Comparison of ENCODE assay signal across 27 mouse cellular contexts in the genomic region with DNA sequence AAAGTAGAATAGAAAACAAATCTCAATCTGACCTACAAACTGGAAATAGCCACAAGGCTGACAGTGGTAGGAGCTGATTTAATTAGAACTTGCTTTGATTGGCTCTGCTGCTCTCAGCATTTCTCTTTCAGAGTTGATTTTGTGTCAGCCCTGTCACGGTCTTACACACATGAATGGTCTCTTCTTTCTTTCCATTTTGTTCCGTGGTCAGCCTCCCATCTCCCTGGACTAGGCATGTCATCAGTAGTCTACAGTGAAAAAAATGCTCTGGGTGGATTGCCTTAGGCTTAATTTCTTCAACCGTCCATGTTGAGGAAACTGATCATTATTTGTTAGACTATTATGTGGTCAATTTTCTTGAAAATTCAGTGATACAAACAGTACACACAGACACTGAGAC.
A peak's percentile ranks its signal among the peaks of the same experiment; 100 is the strongest.
DNase-seq lines count a peak whose midpoint lies in the region; ATAC-seq lines count a peak whose summit lies in the region.
"Had no signal": no experiment of that assay in that cellular context is flagged by ENCODE, and none has a peak within 500 bp of the region (broad histone marks: within the 10 kb centered on the region; RNA-seq: fewer than 3 reads in every experiment).

No protein-coding gene starts in this region.

- H3K27me3 ChIP-seq in embryonic facial prominence, embryonic 14.5 days (replicated peaks; ENCODE audit: control insufficient read depth, insufficient read depth, low read length) = no peaks in the 10 kb centered on the region
- no peaks in the 10 kb centered on the region for H3K27me3 ChIP-seq in embryonic facial prominence, embryonic 10.5 days (replicated peaks; ENCODE audit: low read depth, poor library complexity, severe bottlenecking)
- H3K27me3 ChIP-seq in kidney, embryonic 16.5 days (ENCODE audit: insufficient read depth, low read length) = no peaks in the 10 kb centered on the region
- H3K27me3 ChIP-seq: hindbrain, embryonic 15.5 days; intestine, embryonic 15.5 days; limb, embryonic 13.5 days; lung, embryonic 15.5 days; neural tube, embryonic 15.5 days had no signal

- H3K9ac ChIP-seq in embryonic facial prominence, embryonic 14.5 days (ENCODE audit: low read depth, low read length) = no peak overlapping the region
- H3K9ac ChIP-seq in kidney, embryonic 16.5 days (replicated peaks; ENCODE audit: low read length) = no peak overlapping the region
- H3K9ac ChIP-seq: hindbrain, embryonic 15.5 days; intestine, embryonic 15.5 days; limb, embryonic 13.5 days; lung, embryonic 15.5 days; neural tube, embryonic 15.5 days had no signal

- H3K9me3 ChIP-seq in embryonic facial prominence, embryonic 14.5 days (ENCODE audit: control insufficient read depth, low read length) = no peaks in the 10 kb centered on the region
- no peaks in the 10 kb centered on the region for H3K9me3 ChIP-seq in embryonic facial prominence, embryonic 10.5 days
- H3K9me3 ChIP-seq in kidney, embryonic 16.5 days (ENCODE audit: low read length) = no peaks in the 10 kb centered on the region
- H3K9me3 ChIP-seq: hindbrain, embryonic 15.5 days; intestine, embryonic 15.5 days; limb, embryonic 13.5 days; lung, embryonic 15.5 days; neural tube, embryonic 15.5 days had no signal

- H3K36me3 ChIP-seq in embryonic facial prominence, embryonic 14.5 days (ENCODE audit: control insufficient read depth, insufficient read depth, low read length) = no peaks in the 10 kb centered on the region
- H3K36me3 ChIP-seq in embryonic facial prominence, embryonic 10.5 days (replicated peaks) = no peaks in the 10 kb centered on the region
- no peaks in the 10 kb centered on the region for H3K36me3 ChIP-seq in kidney, embryonic 16.5 days (ENCODE audit: insufficient read depth, low read length)
- H3K36me3 ChIP-seq: hindbrain, embryonic 15.5 days; intestine, embryonic 15.5 days; limb, embryonic 13.5 days; lung, embryonic 15.5 days; neural tube, embryonic 15.5 days had no signal

- peak; percentile 14 for DNase-seq in embryonic facial prominence, embryonic 14.5 days (ENCODE audit: low spot score)
- no peak for DNase-seq in embryonic facial prominence, embryonic 10.5 days (ENCODE audit: low spot score)
- no peak for DNase-seq in kidney, adult 11 months
- DNase-seq in Muller cell, postnatal 12 days (ENCODE audit: inconsistent ontology term) = peak; percentile 51
- DNase-seq in retina, embryonic 14.5 days (ENCODE audit: low spot score) = peak; percentile 35
- no peak for DNase-seq in adrenal gland, adult 18-20 months (ENCODE audit: low spot score in 2 of 2)
- DNase-seq: adrenal gland, postnatal 25 days; cerebellum, adult 18-20 months; cerebellum, postnatal 10 days; gastrocnemius, postnatal 14 days; heart, postnatal 14 days; kidney, postnatal 14 days; lung, postnatal 36 days; midbrain, embryonic 14.5 days; right cerebral cortex, adult 18-20 months; right cerebral cortex, postnatal 4 days; thymus, adult 2 months; thymus, postnatal 36 days had no signal

- ATAC-seq in embryonic facial prominence, embryonic 14.5 days (ENCODE audit: low read depth) = no peak
- ATAC-seq in kidney, embryonic 16.5 days (ENCODE audit: low FRiP score, low TSS enrichment) = peak; percentile 89
- ATAC-seq: forebrain, embryonic 14.5 days; intestine, embryonic 15.5 days had no signal

- no peak overlapping the region for H3K27ac ChIP-seq in embryonic facial prominence, embryonic 14.5 days (replicated peaks; ENCODE audit: low read depth, low read length)
- no peak overlapping the region for H3K27ac ChIP-seq in embryonic facial prominence, embryonic 10.5 days (replicated peaks)
- H3K27ac ChIP-seq in kidney, embryonic 16.5 days (ENCODE audit: low read length) = no peak overlapping the region
- H3K27ac ChIP-seq: hindbrain, embryonic 15.5 days; intestine, embryonic 15.5 days; left cerebral cortex, adult 2 months; limb, embryonic 13.5 days; lung, embryonic 15.5 days; neural tube, embryonic 15.5 days had no signal

- 50% methylated on average over 3 of the region's 3 CpGs for WGBS in embryonic facial prominence, embryonic 14.5 days
- 57% methylated on average over 3 of the region's 3 CpGs for WGBS in embryonic facial prominence, embryonic 10.5 days
- WGBS in kidney, embryonic 16.5 days = 33% methylated on average over 3 of the region's 3 CpGs

- no peak overlapping the region for H3K4me3 ChIP-seq in embryonic facial prominence, embryonic 14.5 days (ENCODE audit: low read depth, low read length)
- H3K4me3 ChIP-seq in embryonic facial prominence, embryonic 10.5 days = no peak overlapping the region
- no peak overlapping the region for H3K4me3 ChIP-seq in kidney, embryonic 16.5 days (ENCODE audit: low read length)
- H3K4me3 ChIP-seq: hindbrain, embryonic 15.5 days; intestine, embryonic 15.5 days; left cerebral cortex, adult 2 months; limb, embryonic 13.5 days; lung, embryonic 15.5 days; neural tube, embryonic 15.5 days had no signal

- H3K4me1 ChIP-seq in embryonic facial prominence, embryonic 14.5 days (ENCODE audit: control insufficient read depth, insufficient read depth, low read length) = no peaks in the 10 kb centered on the region
- no peaks in the 10 kb centered on the region for H3K4me1 ChIP-seq in embryonic facial prominence, embryonic 10.5 days
- H3K4me1 ChIP-seq in kidney, embryonic 16.5 days (ENCODE audit: insufficient read depth, low read length) = no peaks in the 10 kb centered on the region
- H3K4me1 ChIP-seq: hindbrain, embryonic 15.5 days; intestine, embryonic 15.5 days; limb, embryonic 13.5 days; lung, embryonic 15.5 days; neural tube, embryonic 15.5 days had no signal

- H3K4me2 ChIP-seq in embryonic facial prominence, embryonic 14.5 days (ENCODE audit: low read depth, low read length) = no peak overlapping the region
- no peak overlapping the region for H3K4me2 ChIP-seq in kidney, embryonic 16.5 days (replicated peaks; ENCODE audit: low read depth, low read length)
- H3K4me2 ChIP-seq: hindbrain, embryonic 15.5 days; intestine, embryonic 15.5 days; limb, embryonic 13.5 days; liver, embryonic 11.5 days; lung, embryonic 15.5 days; neural tube, embryonic 15.5 days had no signal

Comparison
In these comparisons a context has a peak if more than half of its experiments do, and no peak if none do; other contexts are left out.
1. DNase-seq: peak in embryonic facial prominence, embryonic 14.5 days (single experiment), Muller cell, postnatal 12 days (single experiment) and retina, embryonic 14.5 days (single experiment); none in embryonic facial prominence, embryonic 10.5 days (single experiment), kidney, adult 11 months (single experiment) and adrenal gland, adult 18-20 months (0 of 2).